ENCODE assay signal across 21 mouse cellular contexts in genomic region chr1:137565573-137566048, GRCm38 (mm10).
DNase-seq lines count a peak whose midpoint lies in the region; ATAC-seq and TF ChIP-seq lines count a peak whose summit lies in the region.
"Had no signal": no experiment of that assay in that cellular context is flagged by ENCODE, and none has a peak within 500 bp of the region (broad histone marks: within the 10 kb centered on the region; RNA-seq: fewer than 3 reads in every experiment).

No protein-coding gene starts in this region.

- no peak overlapping the region for H3K4me3 ChIP-seq in midbrain, embryonic 11.5 days (ENCODE audit: low read depth, low read length)
- no peak overlapping the region for H3K4me3 ChIP-seq in midbrain, embryonic 13.5 days (replicated peaks)
- H3K4me3 ChIP-seq in limb, embryonic 14.5 days (replicated peaks; ENCODE audit: low read length), result no peak overlapping the region
- H3K4me3 ChIP-seq in lung, embryonic 16.5 days (ENCODE audit: low read length), result no peak overlapping the region
- H3K4me3 ChIP-seq: hindbrain, embryonic 15.5 days; myocyte had no signal

- no peak overlapping the region for H3K9ac ChIP-seq in midbrain, embryonic 11.5 days (ENCODE audit: low read length)
- no peak overlapping the region for H3K9ac ChIP-seq in midbrain, embryonic 13.5 days (replicated peaks)
- no peak overlapping the region for H3K9ac ChIP-seq in limb, embryonic 14.5 days (ENCODE audit: low read depth, low read length, severe bottlenecking)
- no peak overlapping the region for H3K9ac ChIP-seq in lung, embryonic 16.5 days (ENCODE audit: low read length)
- H3K9ac ChIP-seq: forebrain, postnatal 0 days; hindbrain, embryonic 15.5 days; liver, postnatal 0 days had no signal

- no peaks in the 10 kb centered on the region for H3K27me3 ChIP-seq in midbrain, embryonic 11.5 days (ENCODE audit: control insufficient read depth, insufficient read depth, low read length)
- no peaks in the 10 kb centered on the region for H3K27me3 ChIP-seq in midbrain, embryonic 13.5 days
- H3K27me3 ChIP-seq in limb, embryonic 14.5 days (ENCODE audit: control insufficient read depth, insufficient read depth, low read length), result no peaks in the 10 kb centered on the region
- no peaks in the 10 kb centered on the region for H3K27me3 ChIP-seq in lung, embryonic 16.5 days (ENCODE audit: control insufficient read depth, insufficient read depth, low read depth, low read length)
- H3K27me3 ChIP-seq: hindbrain, embryonic 15.5 days had no signal

- 92% methylated on average over 4 of the region's 4 CpGs for WGBS in midbrain, embryonic 11.5 days
- 93% methylated on average over 4 of the region's 4 CpGs for WGBS in midbrain, embryonic 13.5 days
- WGBS in limb, embryonic 14.5 days, result 47% methylated on average over 4 of the region's 4 CpGs
- 34% methylated on average over 4 of the region's 4 CpGs for WGBS in lung, embryonic 16.5 days

- no peak overlapping the region for H3K27ac ChIP-seq in midbrain, embryonic 11.5 days (ENCODE audit: low read depth, low read length)
- no peak overlapping the region for H3K27ac ChIP-seq in midbrain, embryonic 13.5 days
- no peak overlapping the region for H3K27ac ChIP-seq in limb, embryonic 14.5 days (replicated peaks; ENCODE audit: low read depth, low read length)
- peak overlapping the region; percentile 70 for H3K27ac ChIP-seq in lung, embryonic 16.5 days (ENCODE audit: low read length)
- H3K27ac ChIP-seq: hindbrain, embryonic 15.5 days had no signal

- H3K4me1 ChIP-seq in midbrain, embryonic 11.5 days (ENCODE audit: control insufficient read depth, insufficient read depth, low read length), result no peaks in the 10 kb centered on the region
- H3K4me1 ChIP-seq in midbrain, embryonic 13.5 days (replicated peaks), result no peaks in the 10 kb centered on the region
- peaks cover 14% of the 10 kb centered on the region for H3K4me1 ChIP-seq in limb, embryonic 14.5 days (ENCODE audit: control insufficient read depth, insufficient read depth, low read length)
- peaks cover 11% of the 10 kb centered on the region; the same call in 1 of the 2 replicates for H3K4me1 ChIP-seq in lung, embryonic 16.5 days (replicated peaks; ENCODE audit: control insufficient read depth, insufficient read depth, low read length)
- H3K4me1 ChIP-seq: hindbrain, embryonic 15.5 days had no signal

- no peaks in the 10 kb centered on the region for H3K9me3 ChIP-seq in midbrain, embryonic 11.5 days (ENCODE audit: control insufficient read depth, low read length)
- no peaks in the 10 kb centered on the region for H3K9me3 ChIP-seq in midbrain, embryonic 13.5 days
- H3K9me3 ChIP-seq in limb, embryonic 14.5 days (ENCODE audit: control insufficient read depth, low read length), result no peaks in the 10 kb centered on the region
- H3K9me3 ChIP-seq in lung, embryonic 16.5 days (ENCODE audit: control insufficient read depth, low read length), result no peaks in the 10 kb centered on the region
- H3K9me3 ChIP-seq: hindbrain, embryonic 15.5 days had no signal

- ATAC-seq in midbrain, embryonic 11.5 days (ENCODE audit: low FRiP score), result no peak
- ATAC-seq in midbrain, embryonic 13.5 days, result no peak
- ATAC-seq in limb, embryonic 14.5 days (ENCODE audit: low FRiP score, low read depth), result peak; percentile 55
- ATAC-seq in lung, embryonic 16.5 days (ENCODE audit: low read depth), result peak; percentile 90
- ATAC-seq: forebrain, postnatal 0 days; liver, postnatal 0 days; midbrain, embryonic 16.5 days had no signal

- no peak for TF ChIP-seq POLR2A in limb, embryonic 14.5 days (IDR thresholded peaks at IDR 0.05; ENCODE audit: borderline replicate concordance, extremely low read depth, insufficient read depth, insufficient read length)

- H3K4me2 ChIP-seq in midbrain, embryonic 11.5 days, result no peak overlapping the region
- H3K4me2 ChIP-seq in midbrain, embryonic 13.5 days (replicated peaks), result no peak overlapping the region
- H3K4me2 ChIP-seq in limb, embryonic 14.5 days (replicated peaks; ENCODE audit: low read depth, low read length, severe bottlenecking), result no peak overlapping the region
- no peak overlapping the region for H3K4me2 ChIP-seq in lung, embryonic 16.5 days (ENCODE audit: low read depth, low read length)
- H3K4me2 ChIP-seq: hindbrain, embryonic 15.5 days had no signal

- H3K36me3 ChIP-seq in midbrain, embryonic 11.5 days (ENCODE audit: control insufficient read depth, insufficient read depth, low read length), result no peaks in the 10 kb centered on the region
- H3K36me3 ChIP-seq in midbrain, embryonic 13.5 days, result no peaks in the 10 kb centered on the region
- H3K36me3 ChIP-seq in limb, embryonic 14.5 days (ENCODE audit: control insufficient read depth, insufficient read depth, low read length), result no peaks in the 10 kb centered on the region
- H3K36me3 ChIP-seq in lung, embryonic 16.5 days (ENCODE audit: control insufficient read depth, insufficient read depth, low read length), result no peaks in the 10 kb centered on the region
- H3K36me3 ChIP-seq: hindbrain, embryonic 15.5 days had no signal

- peak; percentile 2 for DNase-seq in midbrain, embryonic 11.5 days (ENCODE audit: low spot score, missing footprints)
- DNase-seq in limb, embryonic 14.5 days (ENCODE audit: low spot score), result peak; percentile 78
- peak; percentile 62 to 74 for DNase-seq in lung, postnatal 4 days
- no peak for DNase-seq in natural killer cell, adult 2 months (ENCODE audit: low spot score in 2 of 2)
- no peak for DNase-seq in liver
- DNase-seq in layer of hippocampus, postnatal 36 days, result no peak
- DNase-seq: adrenal gland, postnatal 36 days; cerebellum, adult 9-11 months; forebrain, postnatal 0 days; gastrocnemius, postnatal 14 days; heart, postnatal 4 days; kidney, adult 2 months; kidney, postnatal 10 days; liver, postnatal 0 days; right cerebral cortex, adult 18-20 months; thymus, postnatal 36 days had no signal

Comparison
In these comparisons a context has a peak if more than half of its experiments do, and no peak if none do; other contexts are left out.
1. ATAC-seq: peak in limb, embryonic 14.5 days (single experiment) and lung, embryonic 16.5 days (single experiment); none in midbrain, embryonic 11.5 days (single experiment) and midbrain, embryonic 13.5 days (single experiment).
2. DNase-seq: peak in midbrain, embryonic 11.5 days (single experiment), limb, embryonic 14.5 days (single experiment) and lung, postnatal 4 days (2 of 2); none in natural killer cell, adult 2 months (0 of 2), liver (single experiment) and layer of hippocampus, postnatal 36 days (0 of 2).